Mouse (Mus musculus) fibroblast of lung, adult 2 months (primary cell): ENCODE data around the gene Bpifb4.

Experiments
- DNase-seq: peaks from one replicate; pipeline ENCODE4 v3.0.0-alpha.2; 2011; ENCODE audit warnings: low read depth

Bpifb4 gene

GRCm38 (mm10) chr2:153937843-153938242 lies at the start of gene Bpifb4:
Gene Bpifb4, plus strand, starts transcription at chr2:153938212.
- no peak for DNase-seq

DNA sequence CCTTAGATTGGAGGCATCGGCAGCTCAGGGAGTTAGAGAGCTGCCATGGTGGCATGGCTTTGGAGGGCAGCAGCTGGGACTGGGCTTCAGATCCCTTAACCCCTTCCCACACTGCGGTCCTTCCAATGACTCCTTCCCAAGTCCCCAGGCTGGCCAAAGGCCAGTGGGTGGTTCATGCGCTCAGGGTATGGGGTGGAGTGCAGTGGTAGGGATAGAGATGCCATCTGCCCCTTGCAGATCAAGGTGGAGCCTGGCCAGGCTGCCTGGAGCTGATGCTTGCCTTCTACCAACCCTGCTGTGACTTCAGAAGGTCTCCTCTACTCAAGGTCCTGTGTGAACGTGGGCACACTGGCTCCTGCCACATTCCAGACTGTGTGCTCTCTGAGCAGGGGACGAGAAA lies 38.9 kb upstream of the Bpifb4 start:
- DNase-seq = no peak

DNA sequence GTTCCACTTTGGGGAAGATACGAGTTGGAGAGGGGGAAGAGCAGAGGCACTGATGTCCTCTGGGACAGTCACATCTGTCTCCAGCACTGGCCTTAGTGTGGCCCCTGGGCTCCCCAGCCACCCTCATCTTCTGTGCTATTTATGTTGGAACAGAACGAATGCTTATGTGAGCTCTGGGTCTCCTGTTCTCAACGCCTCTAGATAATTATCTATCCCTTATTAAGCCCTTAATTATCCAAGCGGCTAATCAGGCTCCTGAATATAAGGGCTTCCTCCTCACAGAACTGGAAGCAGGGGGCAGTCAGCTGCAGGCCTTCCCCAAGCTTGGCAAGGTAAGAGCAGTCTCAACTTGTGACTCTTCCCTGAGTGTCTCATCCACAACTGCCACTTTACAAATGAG lies 37.9 kb upstream of the Bpifb4 start, which contains the start of gene Bpifb6:
Bpifb6 (plus strand) TSS at position 301 of the 400 bp plus-strand sequence.
- DNase-seq = no peak

GRCm38 (mm10) chr2:153902726-153903125 lies 35.3 kb upstream of the Bpifb4 start:
- no peak for DNase-seq

DNA sequence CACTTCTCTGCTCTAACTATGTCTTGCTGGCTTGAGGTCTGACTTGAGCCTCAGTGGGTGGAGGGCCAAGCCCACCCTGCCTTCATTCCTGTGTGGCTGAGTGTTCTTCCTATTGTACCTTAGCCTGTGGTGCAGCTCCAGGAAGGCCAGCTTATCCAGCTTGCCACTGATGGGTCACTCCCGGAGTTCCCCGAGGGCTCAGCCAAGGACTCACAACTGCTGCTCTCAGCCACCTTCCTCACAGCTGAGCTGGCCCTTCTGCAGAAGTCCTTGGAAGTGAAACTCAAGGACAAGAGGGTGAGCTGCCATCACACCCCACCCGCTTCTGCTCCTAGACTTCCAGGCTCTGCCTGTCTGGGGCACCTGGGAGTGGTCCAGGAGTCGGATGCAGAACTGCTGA lies 31.4 kb upstream of the Bpifb4 start:
- DNase-seq = no peak

DNA sequence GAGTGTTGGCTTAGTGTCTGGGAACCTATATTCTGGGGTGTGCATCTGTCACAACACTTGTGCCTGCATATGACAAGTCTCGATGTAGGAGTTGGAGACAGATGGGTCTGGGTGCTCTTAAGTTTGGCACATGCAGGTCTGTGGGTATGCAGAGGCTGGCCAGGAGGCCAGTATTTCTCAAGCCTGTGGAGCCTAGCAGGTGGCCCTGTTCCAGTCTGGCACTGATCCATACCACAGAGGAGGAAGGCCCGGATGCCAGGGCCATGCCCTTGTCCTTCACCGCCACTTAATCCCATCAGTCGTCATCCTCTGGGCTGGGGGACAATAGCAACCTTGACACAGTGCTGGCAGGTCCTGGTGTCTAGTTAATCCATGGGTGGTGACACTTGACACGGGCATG lies 23.9 kb upstream of the Bpifb4 start:
- DNase-seq = peak; percentile 2

GRCm38 (mm10) chr2:153917930-153918329 lies 20.1 kb upstream of the Bpifb4 start, which contains the start of gene Bpifb3:
Gene Bpifb3, plus strand, starts transcription at chr2:153918230.
- DNase-seq = no peak

- DNase-seq = no peak
These were observed 16.8 kb upstream of the Bpifb4 start for GRCm38 (mm10) chr2:153921246-153921645.

DNA sequence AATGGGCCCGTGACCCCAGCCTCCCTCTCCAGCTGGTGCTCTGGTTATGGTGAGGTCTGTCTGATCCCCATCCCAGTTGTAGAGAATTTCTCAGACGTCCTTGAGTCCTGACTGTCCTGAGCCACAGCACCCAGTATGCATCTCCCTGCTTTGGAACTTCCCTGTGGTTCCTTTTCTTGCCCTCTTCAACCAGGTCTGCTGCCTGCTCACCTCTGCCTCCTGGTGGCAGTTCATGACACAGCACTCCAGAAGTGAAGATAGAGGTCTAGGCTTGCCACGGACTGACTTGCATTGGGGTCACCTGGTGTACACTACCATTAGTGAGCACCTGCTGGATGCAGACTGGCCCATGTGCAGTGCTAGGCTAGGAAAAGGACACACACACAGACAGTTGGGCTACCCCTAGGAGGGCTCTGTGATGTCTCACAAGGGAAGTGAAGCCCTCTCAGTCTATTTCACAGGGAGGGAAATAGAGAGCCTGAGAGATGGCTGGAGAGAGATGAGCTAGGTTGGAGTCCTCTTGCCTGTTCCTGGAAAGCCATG lies 8.1 kb upstream of the Bpifb4 start:
- no peak for DNase-seq

GRCm38 (mm10) chr2:153931125-153931524 lies 6.9 kb upstream of the Bpifb4 start:
- DNase-seq = no peak

DNA sequence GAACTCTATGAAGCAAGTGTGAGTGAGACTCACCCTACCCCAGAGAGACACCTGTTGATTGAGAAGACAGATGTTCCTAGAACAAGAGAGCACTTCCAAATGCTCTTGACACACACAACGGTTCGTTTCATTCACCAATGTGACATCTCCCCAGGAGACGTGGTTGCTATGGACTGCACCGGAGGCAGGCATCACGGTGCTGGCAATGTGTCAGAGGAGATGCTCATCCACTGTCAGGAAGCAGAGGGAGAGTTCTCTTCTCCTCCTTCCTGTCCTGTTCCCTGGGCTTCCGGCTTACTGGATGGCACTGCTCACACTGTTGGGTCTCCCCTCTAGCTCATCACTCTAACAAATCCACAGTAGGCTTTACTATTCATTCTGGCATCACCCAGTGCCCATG lies 4.7 kb upstream of the Bpifb4 start:
- no peak for DNase-seq

GRCm38 (mm10) chr2:153935348-153935747 lies 2.7 kb upstream of the Bpifb4 start:
- DNase-seq = no peak

GRCm38 (mm10) chr2:153943537-153943936 lies 5.5 kb downstream of the Bpifb4 start:
- no peak for DNase-seq

DNA sequence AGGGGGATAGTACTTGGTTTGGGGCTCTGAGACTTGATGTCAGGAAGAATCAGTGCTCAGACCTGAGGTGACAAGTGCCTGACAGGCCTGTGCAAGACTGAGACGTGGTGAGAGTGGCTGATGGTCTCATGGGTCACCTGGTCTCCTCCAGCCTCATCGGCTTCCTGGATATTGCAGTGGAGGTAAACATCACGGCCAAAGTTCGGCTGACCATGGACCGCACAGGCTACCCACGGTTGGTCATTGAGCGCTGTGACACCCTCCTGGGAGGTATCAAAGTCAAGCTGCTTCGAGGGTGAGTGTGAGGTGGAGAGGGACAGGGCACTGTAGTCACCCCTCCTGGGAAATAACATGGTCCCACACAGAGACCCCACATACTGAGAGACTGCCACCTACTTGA lies 6.6 kb downstream of the Bpifb4 start:
- DNase-seq = no peak

DNA sequence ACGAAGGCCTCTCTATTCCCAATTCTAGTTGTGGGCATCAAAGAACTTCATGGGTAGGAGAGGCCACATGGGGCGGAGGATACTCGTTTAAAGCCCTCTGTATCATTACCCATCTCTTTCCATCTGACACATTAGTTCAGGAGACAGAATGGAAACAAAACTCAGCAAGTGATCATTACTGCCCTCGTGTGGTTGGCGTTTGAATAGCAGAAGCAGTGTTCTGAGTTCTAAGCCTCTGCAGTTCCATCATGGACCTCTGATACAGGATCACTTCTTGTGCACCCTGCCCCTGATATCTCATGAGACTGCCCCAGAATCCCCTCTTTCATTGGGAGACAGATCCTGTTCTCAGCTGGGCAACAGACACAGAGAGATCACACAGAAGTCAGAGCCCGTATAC lies 14.9 kb downstream of the Bpifb4 start:
- peak; percentile 13 for DNase-seq

DNA sequence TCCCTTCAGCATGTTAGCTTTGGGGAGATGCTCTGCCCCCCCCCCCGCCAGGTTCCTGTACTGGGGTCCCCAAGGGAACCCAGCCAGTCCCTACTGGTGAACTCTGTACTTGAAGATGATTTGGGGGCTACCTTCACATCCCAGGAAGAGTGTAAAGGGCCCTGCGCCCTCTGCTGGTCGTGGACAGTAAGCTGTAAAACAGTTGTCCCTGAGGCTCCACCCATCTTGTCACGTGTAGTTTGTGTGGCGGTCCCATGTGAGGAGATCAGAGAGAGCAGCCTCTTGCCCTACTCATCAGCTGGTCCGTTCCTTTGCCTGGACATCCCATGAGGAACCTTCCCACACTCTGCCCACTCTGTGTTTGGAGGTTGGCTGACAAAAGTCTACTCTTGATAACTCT lies 15.8 kb downstream of the Bpifb4 start:
- no peak for DNase-seq

- DNase-seq = no peak
These were observed 24.9 kb downstream of the Bpifb4 start for GRCm38 (mm10) chr2:153962821-153963331.

DNA sequence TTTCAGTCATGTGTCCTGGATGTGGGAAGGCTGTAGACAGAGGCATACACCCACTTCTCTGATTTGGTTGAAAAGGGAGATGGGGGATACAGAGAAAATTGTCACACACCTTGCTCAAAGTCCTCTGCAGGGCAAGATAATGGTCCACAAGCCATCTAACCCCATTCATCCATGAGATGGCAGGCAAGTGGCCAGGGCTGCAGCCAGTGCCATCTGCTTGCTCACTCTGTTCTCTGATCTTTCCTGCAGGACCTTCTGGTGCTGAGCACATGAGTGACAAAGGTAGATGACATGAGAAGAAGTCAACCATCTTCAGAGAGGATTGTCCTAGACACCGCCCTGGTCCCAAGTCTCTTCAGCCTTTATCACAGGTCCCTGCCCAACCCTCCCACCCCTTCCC lies 25.3 kb downstream of the Bpifb4 start:
- DNase-seq = no peak

DNA sequence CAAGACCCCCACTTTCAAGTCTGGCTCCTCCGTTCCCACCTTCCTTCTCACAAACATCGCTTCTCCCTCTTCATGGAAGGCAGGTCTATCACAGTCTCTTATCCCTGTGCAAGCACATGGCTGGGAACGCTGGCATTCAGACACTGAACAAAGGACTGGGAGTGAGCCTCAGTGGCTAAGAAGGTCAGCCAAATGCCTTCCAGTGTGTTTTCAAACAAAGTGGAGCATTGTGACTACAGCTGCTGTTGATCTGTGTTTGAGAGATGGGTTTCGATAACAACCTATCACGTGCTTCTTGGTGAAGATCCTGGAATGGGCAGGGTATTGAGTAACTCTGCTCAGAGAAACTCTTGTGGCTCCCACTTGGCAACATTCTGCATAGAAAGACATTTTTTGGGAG lies 32.2 kb downstream of the Bpifb4 start:
- no peak for DNase-seq

GRCm38 (mm10) chr2:153974582-153974981 lies 36.6 kb downstream of the Bpifb4 start, which contains the start of gene Bpifa6:
Gene Bpifa6, plus strand, starts transcription at chr2:153974945.
- DNase-seq = no peak

DNA sequence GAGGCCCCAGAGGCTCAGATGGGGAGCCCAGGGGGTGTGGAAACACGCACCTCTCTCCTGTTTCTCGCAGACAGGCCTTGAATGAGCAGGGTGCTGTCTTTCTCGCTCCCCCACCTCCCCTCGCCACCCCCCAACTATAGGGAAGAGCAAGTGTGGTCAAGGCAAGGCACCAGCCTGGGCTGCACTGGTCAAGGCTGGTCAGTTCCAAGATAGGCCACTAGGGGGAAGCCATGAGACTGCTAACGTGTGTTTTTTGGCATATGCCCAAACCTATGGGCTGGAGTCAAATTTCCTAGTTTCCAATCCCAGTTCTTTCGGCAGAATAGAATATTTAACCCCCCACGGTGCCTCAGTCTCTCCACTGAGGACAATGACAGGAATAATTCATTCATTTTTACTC lies 57.8 kb downstream of the Bpifb4 start:
- peak; percentile 3 for DNase-seq

GRCm38 (mm10) chr2:154000501-154000900 lies 62.5 kb downstream of the Bpifb4 start:
- no peak for DNase-seq

- DNase-seq = no peak
These were observed 63.0 kb downstream of the Bpifb4 start for GRCm38 (mm10) chr2:154001056-154001455.

DNA sequence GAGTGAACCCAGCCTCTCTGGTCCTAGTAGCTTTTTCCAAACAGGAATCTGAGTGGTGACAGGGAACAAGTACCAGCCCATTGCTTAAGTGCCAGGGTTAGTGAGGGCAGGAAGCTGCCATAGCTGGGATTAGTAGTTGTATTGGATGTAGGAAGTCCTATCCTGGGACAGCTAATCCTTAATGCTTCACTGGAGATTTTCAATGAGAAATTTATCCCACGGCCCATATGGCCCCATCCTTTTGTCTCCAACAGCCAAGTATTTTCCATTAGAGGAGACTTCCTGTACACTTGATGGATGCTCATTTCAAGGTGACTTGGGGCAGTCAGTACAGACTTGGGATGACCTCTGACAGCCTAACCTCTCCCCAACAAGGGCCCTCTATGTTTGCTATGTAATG lies 66.4 kb downstream of the Bpifb4 start:
- DNase-seq = no peak
